Mouse (Mus musculus) forelimb bud, embryonic 11.5 days (tissue): ENCODE results near the gene Unc5a.

Experiments used
- DNase-seq: peaks from one replicate; pipeline ENCODE4 v3.0.0-alpha.2; 2012; ENCODE audit warnings: low read depth, low spot score

Unc5a gene

GRCm38 (mm10) chr13:54948531-54949493 is at the start of gene Unc5a:
Gene Unc5a, plus strand, starts transcription at chr13:54949411.
- peak; percentile 49 for DNase-seq

GRCm38 (mm10) chr13:54912053-54912452 is 37.2 kb upstream of the Unc5a start:
- no peak for DNase-seq

DNA sequence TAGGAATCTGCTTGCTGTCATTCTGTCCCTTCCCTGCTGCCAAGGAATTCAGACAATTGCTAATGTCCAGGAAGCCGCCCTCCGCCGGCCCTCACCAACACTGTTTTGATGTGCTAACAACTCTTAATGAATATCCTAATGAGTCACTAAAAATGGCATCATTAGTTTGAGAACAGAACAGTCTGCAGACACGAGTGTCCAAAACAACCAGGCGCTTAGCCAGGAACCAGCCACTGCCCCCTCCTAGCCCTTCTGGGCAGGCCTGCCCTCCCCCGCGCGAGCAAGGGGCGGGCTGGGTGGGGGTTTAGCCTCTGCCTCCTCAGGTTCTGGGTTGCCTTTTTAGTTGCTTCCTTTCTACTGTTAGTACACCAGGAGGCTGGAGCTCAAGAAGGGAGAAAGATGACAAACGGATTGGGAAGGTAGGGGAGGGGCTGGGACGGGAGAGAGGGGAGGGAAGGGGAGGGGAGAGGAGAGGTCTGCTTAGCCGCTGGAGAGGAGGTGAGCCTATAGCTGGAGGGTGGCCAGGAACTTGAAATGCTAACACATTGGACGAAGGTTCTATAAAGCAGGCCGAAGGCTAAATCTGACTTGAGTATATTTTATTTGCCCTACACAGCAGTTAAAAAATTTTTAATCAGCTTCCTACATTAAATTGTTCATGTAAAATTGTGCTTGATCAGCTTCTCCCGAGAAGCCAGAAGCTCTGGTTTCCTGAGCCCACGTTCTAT is 36.2 kb upstream of the Unc5a start:
- DNase-seq, result no peak

- DNase-seq, result no peak
These were observed 32.6 kb upstream of the Unc5a start for GRCm38 (mm10) chr13:54916644-54917043.

- no peak for DNase-seq
These were observed 30.3 kb upstream of the Unc5a start for GRCm38 (mm10) chr13:54918910-54919309.

DNA sequence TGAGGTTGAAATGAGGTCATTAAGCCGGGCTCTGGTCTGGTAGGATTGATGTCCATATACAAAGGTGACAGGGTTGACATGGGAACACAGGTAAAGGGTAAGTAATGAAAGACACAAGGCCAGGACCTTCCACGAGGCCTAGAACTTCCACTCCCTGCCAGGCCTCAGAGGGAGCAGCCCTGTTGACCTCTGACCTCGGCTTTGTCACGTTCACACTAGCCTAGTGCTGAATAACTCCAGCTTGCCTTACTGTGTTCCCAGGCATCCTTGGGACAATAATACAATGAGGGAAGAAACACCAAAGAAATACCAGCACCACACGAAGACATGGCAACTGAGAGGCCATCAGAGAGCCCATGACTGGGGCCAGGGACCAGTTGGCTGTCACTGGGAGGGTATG is 29.5 kb upstream of the Unc5a start:
- no peak for DNase-seq

DNA sequence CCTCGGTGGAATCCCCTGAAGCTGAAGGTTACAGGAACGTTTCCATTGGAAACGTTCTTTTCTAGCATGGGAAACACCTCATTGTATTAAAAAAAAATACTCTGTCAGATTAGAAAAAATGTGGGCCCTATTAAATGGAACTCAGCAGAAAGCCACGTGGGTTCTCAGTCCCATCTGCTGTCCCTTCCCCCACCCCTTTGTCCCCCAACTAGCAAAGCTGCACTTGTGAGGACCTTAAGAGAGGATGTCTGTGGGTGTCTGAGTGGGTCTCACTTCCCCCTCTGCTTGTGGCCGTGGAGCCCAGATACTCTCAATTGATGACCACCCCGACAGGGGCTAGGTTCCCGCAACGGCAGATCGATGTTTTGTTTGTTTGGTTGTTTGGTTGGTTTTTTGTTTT is 27.5 kb upstream of the Unc5a start:
- no peak for DNase-seq

- DNase-seq, result no peak
These were observed 25.5 kb upstream of the Unc5a start for GRCm38 (mm10) chr13:54923705-54924104.

GRCm38 (mm10) chr13:54925466-54925865 is 23.7 kb upstream of the Unc5a start:
- DNase-seq, result no peak

DNA sequence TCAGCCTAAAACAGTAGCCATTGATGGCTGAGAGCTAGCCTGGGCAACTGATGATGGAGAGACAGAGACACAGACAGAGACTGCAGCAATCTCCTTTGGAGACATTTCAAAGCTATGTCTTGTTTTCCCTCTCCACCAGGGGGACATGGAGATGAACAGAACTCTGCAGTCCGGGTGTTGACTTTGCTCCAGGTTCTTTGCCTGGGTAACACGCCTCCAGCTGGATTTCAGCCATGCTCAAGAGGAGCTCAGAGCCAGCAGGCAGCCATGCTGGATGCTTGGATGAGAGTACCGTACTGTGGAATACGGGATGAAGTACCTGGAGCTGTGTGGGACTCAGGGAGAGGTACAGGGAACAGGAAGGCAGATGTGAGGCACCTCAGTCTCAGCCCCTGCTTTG is 22.6 kb upstream of the Unc5a start:
- no peak for DNase-seq

- DNase-seq, result no peak
These were observed 19.1 kb upstream of the Unc5a start for GRCm38 (mm10) chr13:54930123-54930522.

DNA sequence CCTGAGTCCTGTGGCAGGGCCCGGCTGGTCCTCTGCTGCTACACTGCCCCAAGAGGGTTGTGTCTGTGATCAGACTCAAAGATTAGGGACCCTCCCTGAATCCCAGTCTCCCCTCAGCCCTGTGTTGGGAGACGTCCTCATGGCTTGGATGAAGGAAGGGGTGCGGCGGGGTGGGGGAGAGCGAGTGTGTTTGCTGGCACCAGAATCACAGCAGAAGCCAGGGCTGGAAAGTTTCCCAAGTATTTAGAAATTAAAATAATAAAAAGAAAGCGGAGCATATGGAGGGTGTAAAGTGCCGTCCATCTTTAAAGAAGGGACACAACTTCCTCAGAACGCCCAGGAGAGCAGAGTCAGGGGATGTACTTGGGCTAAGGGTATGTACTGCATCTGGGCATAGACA is 14.3 kb upstream of the Unc5a start:
- DNase-seq, result no peak

GRCm38 (mm10) chr13:54936173-54936572 is 13.0 kb upstream of the Unc5a start:
- DNase-seq, result no peak

DNA sequence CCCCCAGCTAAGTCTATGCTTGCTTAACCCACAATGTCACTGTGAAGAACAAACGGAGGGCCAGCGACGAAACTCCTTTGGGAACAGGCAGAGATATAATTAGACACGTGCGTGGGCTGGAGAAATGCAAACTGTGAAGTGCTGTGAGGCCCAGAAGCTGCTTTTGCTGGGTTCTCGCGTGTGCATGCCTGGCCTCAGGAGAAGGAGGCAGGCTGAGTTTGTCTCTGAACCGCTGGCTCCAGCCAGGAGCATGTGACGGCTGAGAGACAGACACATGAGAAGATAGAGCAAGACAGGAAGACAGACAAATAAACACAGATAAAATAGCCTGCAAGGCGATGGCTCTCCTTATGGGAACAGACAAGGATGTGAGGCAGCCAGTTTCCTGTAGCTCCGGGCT is 11.3 kb upstream of the Unc5a start:
- no peak for DNase-seq

GRCm38 (mm10) chr13:54938493-54938892 is 10.7 kb upstream of the Unc5a start:
- no peak for DNase-seq

GRCm38 (mm10) chr13:54944411-54945157 is 4.6 kb upstream of the Unc5a start:
- no peak for DNase-seq

DNA sequence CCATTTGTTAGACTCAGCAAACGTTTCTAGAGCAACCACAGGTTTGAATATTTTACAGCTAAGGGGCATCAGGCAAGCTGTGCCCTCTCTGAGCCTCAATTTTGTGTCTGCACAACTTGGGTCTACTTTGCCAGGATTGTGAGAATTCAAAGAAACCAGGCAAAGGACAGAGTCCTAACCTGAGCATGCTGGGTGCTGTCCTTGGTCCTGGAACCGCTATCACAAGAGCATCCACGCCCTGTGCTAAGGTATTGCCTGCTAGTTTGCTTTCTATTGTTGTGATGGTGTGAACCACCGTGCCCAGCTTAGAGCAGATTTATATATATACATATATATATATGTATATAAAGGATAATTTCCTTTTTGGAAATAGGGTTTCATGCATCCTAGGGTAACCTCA is 3.9 kb upstream of the Unc5a start:
- DNase-seq, result peak; percentile 76

- DNase-seq, result no peak
These were observed 2.8 kb upstream of the Unc5a start for GRCm38 (mm10) chr13:54946406-54946805.

DNA sequence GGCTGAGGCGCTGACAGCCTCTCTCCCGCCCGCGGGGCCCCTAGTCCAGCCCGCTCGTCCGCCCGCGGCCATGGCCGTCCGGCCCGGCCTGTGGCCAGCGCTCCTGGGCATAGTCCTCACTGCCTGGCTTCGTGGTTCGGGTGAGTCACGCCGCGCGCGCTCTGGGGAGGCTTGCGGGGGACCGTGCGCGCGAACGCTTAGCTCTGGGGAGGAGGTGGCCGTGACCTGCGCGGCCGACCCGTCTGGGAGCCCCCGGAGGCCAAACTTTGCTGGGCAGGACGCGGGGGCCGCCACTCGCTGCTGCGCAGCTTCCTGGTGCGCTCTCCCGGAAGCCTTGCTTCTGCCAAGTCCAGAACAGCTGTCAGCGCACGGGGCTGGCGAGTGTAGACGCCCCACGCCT is 381 bp downstream of the Unc5a start:
- DNase-seq, result no peak

DNA sequence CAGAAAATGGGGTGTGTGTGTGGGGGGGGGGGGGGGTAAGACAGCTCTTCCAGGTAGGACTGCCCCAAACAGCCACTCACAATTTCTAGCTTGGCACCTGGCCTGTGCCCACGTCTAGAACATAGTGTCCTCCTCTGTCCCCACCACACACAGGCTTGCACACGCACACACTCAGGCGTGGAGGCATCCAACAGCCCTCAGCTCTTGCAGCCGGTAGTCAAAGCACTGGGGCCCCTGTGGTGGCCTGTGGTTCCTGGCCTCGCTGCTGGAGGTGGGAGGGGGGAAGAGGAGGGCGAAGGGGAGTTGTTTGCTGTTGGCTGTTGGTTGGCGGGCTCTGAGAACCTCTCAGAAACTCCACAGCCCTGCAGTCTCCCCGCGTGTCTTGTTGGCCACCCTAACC is 920 bp downstream of the Unc5a start:
- DNase-seq, result no peak

GRCm38 (mm10) chr13:54951166-54951565 is 2.0 kb downstream of the Unc5a start:
- DNase-seq, result no peak

DNA sequence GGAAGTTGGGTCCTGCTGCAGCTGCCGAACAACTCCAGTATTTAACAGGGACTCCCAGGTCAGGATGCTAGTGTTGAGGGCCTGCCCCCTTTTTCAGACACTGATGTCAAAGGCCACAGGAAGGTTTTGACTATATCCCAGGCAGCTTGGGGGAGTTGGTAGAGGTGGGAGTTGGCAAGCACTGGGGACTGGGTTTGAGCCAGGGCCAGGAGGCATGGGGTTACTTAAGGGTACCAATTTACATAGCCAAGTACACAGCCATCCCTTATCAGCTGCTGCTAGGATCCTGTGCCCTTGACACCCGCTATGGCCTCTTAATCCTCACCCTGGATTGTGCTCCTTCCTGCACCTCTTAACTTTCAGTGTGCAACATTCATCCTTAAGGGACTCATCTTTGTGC is 5.5 kb downstream of the Unc5a start:
- no peak for DNase-seq
